Mouse (Mus musculus): Measurements from ENCODE around the gene Sema4d. TPM values are rescaled to one million over a fixed set of nuclear protein-coding genes. Genes with fewer than 3 reads are reported as not detected.
A peak's percentile ranks its signal among the peaks of the same experiment; 100 is the strongest.

The Sema4d gene
- total RNA-seq, 2 experiments from 2014 or later = 69.0 to 83.6 TPM

DNA sequence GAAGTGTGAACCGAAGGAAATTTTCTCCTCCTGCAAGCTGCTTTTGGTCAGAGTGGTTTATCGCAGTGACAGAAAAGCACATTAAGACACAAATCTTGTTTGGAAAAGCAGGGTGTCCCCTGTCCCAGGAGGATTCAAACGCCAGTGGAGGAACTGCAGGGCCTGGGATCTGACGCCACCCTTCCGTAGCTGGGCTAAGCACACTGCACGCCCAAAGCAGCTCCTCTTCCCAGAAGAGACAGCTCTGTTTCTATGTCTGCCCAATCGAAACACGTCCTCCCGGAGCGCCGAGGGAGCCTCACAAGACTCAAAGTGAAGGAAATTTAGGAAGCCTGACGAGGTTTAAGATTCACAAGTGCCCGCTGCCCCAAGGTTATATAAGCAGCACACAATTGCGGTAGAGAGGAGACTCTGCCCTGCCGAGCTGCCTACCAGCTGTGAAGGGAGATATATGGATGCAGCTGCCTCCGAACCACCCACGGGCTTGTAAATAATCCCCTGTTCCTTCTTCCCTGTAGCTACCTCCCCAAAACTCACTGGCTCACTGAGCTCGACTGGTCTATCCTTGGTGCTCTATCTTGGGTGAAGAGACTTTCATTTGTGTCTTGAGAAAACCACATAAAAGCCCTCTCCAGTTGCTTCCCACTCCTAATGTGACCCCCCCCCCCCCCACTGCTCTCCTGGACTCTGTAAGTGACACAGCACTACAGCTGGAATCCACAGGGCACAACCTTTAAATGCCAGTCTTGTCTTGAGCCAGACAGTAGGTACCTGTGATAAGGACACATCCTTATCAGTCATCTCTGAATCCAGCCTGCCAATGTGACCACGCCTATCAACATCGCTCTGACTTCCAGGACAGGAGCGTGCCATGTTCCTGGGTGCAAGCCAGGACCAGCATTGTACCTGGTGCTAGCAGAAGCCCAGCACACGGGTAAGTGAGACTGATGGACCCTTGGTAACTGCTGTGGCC is 87.4 kb downstream of the Sema4d start:
- no peak for DNase-seq (ENCODE audit: extremely low spot score in 1 of 2, low spot score in 2 of 2)
- Histone ChIP-seq H3K4me3 (no peak overlapping the region), H3K27ac (peak overlapping the region; percentile 48)
- intact Hi-C loops (cut with DNase I) = no loop called here
- no peak for TF ChIP-seq CTCF (IDR thresholded peaks at IDR 0.05)

DNA sequence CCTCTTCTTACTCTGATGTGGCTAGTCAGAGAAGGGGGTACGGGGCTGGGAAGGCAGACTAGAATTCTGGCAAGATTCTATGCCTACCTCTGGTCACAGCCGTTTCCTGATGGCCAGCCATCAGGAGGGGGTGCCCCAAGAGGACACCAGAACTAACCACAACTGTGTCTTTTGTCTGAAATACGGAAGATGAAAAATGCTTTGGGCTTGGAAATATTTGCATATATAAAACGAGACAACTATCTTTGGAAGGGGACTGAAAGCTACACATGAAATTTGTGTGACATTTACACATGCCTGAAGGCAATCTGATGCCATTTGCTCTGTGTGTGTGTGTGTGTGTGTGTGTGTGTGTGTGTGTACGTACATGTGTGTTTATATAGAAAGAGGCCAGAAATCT is 89.7 kb downstream of the Sema4d start:
- Histone ChIP-seq H3K27ac (no peak overlapping the region), H3K4me3 (no peak overlapping the region)
- no peak for TF ChIP-seq CTCF (IDR thresholded peaks at IDR 0.05)
- no peak for DNase-seq (ENCODE audit: extremely low spot score in 1 of 2, low spot score in 2 of 2)
- intact Hi-C loops (cut with DNase I) = no loop called here

DNA sequence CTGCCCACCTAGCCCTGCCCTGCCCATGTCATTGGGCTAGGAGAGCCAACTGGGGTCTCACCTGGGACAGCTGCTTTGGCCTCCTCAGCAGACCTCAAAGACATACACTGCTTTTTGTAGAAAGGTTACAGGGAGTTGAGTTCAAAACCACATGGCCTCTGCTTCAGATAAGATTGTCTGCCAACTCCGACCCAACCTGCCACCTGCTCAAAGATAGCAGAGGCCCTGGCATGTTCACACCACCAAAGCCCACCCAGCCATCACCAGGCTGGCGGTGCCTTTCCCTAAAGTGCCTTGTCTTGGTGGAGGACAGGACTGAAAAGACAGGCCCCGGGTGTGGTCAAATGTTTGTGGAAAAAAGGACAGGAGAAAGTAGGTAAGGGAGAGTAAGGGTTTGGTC is 95.2 kb downstream of the Sema4d start:
- Histone ChIP-seq H3K27ac (no peak overlapping the region), H3K4me3 (no peak overlapping the region)
- no peak for DNase-seq (ENCODE audit: extremely low spot score in 1 of 2, low spot score in 2 of 2)
- intact Hi-C loops (cut with DNase I) = no loop called here
- TF ChIP-seq CTCF (IDR thresholded peaks at IDR 0.05) = no peak

DNA sequence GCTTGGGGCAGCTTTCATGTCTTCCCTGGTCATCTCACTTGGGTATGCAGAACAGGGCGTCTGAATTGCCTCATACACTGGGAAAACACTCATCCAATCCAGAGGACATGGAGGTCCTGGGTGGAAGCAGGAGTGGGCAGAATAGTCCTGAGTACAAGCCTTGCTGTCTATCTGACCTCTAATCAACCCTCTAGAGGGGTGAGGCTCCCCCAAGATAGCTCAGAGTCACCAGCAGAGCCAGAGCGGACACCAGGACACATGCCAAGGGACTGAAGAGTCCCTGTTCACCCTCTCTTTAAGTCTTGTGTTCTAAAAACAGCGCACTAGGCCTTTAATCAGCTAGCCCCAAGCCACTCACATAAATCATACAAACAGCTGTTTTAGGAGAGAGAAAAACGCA is 95.7 kb downstream of the Sema4d start:
- Histone ChIP-seq H3K27ac (no peak overlapping the region), H3K4me3 (no peak overlapping the region)
- DNase-seq (ENCODE audit: extremely low spot score in 1 of 2, low spot score in 2 of 2) = no peak
- intact Hi-C loops (cut with DNase I) = no loop called here
- no peak for TF ChIP-seq CTCF (IDR thresholded peaks at IDR 0.05)

DNA sequence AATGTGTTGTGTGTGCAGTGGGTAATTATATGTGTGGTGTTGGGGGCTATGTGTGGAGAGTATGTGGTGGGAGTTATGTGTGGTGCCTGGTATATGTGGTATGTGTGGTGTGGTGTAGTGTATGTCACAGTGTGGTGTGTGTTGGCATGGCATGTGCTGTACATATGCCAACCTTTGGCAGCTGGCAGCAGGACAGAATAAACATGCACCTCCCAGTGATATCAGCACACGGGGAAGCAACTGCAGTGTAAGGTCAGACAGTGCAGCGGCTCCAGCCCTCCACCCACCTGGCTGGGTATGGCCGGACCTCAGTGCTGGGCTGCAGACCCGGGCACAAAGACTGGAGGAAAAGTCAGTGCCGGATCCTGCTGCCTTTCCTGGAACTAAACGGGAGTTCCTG is 96.1 kb downstream of the Sema4d start:
- no peak for DNase-seq (ENCODE audit: extremely low spot score in 1 of 2, low spot score in 2 of 2)
- intact Hi-C loops (cut with DNase I) = no loop called here
- no peak for TF ChIP-seq CTCF (IDR thresholded peaks at IDR 0.05)
- Histone ChIP-seq H3K4me3 (no peak overlapping the region), H3K27ac (no peak overlapping the region)

DNA sequence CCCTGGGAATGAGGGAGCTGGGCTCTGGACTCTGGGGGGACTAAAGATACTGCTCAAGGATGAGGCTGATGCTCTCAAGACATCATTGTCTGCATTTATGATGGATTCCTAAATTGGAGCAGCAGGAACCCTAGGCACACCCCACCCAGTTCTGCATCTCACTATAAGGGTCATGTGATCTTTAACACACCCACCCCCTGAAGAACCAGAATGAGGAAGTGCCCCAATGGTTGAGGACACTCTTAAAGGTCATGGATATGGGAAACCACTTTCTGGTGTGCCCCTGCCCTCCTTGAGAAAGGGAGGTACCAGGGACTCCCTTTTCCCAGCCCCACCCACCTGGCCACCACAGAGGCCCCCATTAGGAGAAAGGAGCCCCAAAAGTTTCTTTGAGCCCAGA is 97.1 kb downstream of the Sema4d start:
- no peak for TF ChIP-seq CTCF (IDR thresholded peaks at IDR 0.05)
- DNase-seq (ENCODE audit: extremely low spot score in 1 of 2, low spot score in 2 of 2) = no peak
- Histone ChIP-seq H3K27ac (no peak overlapping the region), H3K4me3 (no peak overlapping the region)
- intact Hi-C loops (cut with DNase I) = no loop called here

DNA sequence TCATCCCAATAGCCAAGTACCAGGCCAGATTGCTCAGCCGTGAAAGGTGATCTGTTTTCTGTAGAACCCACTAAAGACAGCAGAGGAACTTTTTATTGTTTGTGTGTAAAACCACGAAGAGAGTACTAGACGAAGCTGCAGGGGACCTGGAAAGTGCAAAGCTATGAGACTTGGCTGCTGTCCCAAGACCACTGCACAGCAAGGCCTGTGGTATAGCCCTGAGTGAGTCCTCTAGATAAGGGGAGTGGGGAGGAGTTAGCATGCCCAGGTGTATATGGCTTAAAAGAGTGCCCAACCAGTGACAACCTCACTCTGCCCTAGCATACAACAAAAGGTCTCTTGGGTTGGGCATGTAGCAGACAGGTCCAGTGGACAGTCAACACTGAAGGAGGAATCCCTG is 104.9 kb downstream of the Sema4d start:
- intact Hi-C loops (cut with DNase I) = no loop called here
- Histone ChIP-seq H3K4me3 (no peak overlapping the region), H3K27ac (no peak overlapping the region)
- TF ChIP-seq CTCF (IDR thresholded peaks at IDR 0.05) = no peak
- DNase-seq (ENCODE audit: extremely low spot score in 1 of 2, low spot score in 2 of 2) = no peak

DNA sequence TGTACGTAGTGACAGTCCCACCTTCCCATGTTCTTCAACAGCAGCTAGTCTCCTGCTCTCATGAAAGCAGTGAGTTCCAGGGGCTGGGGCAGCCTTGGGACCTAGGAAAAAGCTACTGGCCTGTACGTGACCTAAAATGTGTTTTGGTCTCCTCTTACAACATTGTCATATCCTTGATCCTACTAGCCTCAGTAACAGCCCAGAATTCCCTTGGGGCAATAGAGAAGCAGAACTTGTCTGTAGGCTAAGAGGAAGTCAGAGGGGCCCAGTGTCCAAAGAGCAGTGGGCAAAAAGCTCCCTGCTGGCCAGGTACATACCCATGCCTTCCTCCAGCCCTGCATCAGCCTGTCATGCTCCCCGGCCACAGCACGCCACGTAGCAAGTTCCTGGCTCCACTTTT is 106.6 kb downstream of the Sema4d start:
- no peak for DNase-seq (ENCODE audit: extremely low spot score in 1 of 2, low spot score in 2 of 2)
- no peak overlapping the region for H3K27ac ChIP-seq
- no peak overlapping the region for H3K4me3 ChIP-seq
- intact Hi-C loops (cut with DNase I) = no loop called here
- TF ChIP-seq CTCF (IDR thresholded peaks at IDR 0.05) = no peak

DNA sequence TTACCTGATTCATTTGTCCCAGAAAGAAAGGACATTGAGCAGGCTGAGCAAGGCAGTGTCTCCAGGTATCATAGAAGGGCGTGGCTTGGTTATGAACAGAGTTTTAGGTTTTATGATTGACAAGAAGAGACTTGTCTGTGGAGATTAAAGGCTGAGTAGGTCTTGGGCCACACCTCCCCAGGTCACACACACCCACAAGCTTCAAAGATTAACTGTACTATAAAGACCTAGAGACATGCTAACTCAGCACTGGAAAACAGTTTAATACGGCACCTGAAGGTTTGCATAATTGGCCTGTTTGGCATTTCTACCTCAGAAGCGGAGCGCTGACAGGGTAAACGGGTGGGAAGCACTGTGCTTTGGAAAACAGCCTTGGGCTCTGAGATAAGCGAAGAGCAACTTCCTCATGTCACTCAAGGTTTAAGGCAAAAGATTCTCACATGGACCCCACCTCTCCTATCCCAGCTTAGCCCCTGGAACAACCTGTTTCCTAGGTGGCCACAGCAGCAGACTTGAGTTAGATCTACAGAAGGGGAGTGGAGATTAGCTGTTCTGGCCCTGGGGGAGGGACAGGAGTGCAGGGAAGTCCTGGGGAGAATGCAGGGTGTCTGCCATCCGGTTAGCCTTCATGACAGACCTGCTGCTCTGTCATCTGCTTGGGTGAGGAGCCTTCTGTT is 108.1 kb downstream of the Sema4d start:
- intact Hi-C loops (cut with DNase I) = no loop called here
- Histone ChIP-seq H3K27ac (no peak overlapping the region), H3K4me3 (no peak overlapping the region)
- DNase-seq (ENCODE audit: extremely low spot score in 1 of 2, low spot score in 2 of 2) = no peak
- TF ChIP-seq CTCF (IDR thresholded peaks at IDR 0.05) = no peak

DNA sequence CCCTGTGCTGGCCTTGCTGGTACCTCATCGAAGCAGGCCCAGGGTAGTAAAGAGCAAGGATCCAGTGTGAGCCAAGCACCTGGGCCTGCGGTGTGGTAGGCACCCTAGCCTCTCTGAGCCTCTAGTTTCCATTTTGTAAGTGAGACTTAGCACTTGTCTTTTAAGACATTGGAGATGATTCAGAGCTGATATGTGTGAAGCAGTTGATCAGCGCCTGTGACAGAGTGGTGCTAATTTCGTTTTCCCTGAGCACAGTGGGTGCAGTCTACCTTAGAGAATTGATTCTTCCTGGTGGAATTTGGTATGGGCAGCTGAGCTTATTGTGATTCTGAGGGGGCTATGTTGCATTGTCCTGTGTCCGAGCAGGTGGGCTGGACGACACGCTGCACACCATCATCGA is 111.9 kb downstream of the Sema4d start:
- peak overlapping the region; percentile 36; the same call in 1 of the 2 replicates for H3K27ac ChIP-seq
- TF ChIP-seq CTCF (IDR thresholded peaks at IDR 0.05) = no peak
- intact Hi-C loops (cut with DNase I) = no loop called here
- no peak overlapping the region for H3K4me3 ChIP-seq
- no peak for DNase-seq (ENCODE audit: extremely low spot score in 1 of 2, low spot score in 2 of 2)

DNA sequence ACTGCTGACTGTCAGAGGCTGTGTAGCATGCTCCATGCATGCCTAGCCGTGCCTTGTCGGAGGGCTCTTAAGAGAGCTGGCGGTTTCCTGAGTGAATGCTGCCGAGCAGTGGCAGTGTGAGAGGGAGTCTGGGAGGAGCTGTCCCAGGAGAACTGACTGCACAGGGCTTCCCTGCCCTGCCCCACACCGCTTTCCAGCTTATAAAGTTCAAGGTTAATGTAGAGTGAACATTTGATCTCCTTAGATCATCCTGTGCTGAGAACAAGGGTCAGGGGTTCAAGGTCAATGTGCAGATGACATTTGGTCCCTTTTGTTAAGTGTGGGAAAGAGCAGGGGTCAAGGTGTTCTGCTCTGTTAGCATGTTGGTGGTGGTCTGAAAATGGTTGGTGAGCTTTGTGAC is 112.5 kb downstream of the Sema4d start:
- intact Hi-C loops (cut with DNase I) = no loop called here
- no peak for DNase-seq (ENCODE audit: extremely low spot score in 1 of 2, low spot score in 2 of 2)
- TF ChIP-seq CTCF (IDR thresholded peaks at IDR 0.05) = no peak
- Histone ChIP-seq H3K27ac (peak overlapping the region; percentile 36; the same call in 1 of the 2 replicates), H3K4me3 (no peak overlapping the region)

DNA sequence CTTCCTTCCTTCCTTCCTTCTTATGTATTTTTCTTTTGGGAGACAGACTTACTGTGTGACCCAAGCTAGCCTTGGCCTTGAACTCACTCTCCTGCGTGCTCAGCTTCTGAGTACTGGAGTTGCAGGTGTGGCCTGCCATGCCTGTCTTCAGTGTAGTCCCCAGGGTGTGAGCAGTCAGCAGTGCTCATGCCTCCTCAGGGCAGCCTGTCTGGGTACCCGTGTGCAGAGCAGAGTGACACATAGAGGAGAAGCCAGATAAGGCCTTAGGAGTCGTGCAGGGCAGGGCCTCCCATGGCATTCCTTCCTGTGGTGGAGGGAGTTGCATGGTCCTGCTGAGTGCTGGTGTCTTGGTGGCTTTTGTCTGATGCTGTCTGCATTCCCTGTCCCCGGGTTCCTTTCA is 114.2 kb downstream of the Sema4d start:
- no peak for DNase-seq (ENCODE audit: extremely low spot score in 1 of 2, low spot score in 2 of 2)
- H3K4me3 ChIP-seq = no peak overlapping the region
- intact Hi-C loops (cut with DNase I) = no loop called here
- no peak for TF ChIP-seq CTCF (IDR thresholded peaks at IDR 0.05)
- H3K27ac ChIP-seq = no peak overlapping the region

Data from left cerebral cortex, adult 2 months (tissue).